Mouse (Mus musculus): ENCODE measurements around the gene Ripor3. TPM values are rescaled to one million over a fixed set of nuclear protein-coding genes. Genes with fewer than 3 reads are reported as not detected.

The Ripor3 gene
- polyA plus RNA-seq, 1 experiment from 2014 or later: 2.6 TPM

DNA sequence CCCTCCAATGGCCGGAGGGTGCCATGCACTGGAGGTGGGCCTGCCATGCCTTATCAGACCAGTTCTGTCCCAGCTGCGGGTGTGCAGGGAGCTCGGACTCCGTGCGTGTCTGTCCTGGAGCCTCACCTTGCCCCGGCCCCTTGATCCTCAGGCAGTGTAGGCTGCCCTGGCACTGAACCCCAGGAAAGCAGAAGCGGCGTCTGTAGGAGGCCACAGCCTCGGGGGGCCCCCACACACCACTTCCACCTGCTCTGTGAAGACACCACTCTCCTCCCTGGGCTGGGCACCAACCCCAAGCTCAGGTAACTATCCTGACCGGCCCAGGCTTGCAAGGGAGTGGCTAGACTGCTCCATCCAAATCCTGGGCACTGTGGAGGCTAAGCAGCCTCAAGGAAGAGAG lies 30.0 kb downstream of the Ripor3 start:
- 88% methylated on average over 10 of the region's 10 CpGs for WGBS
- Histone ChIP-seq H3K27ac (ENCODE audit: low read length) (no peak overlapping the region), H3K36me3 (ENCODE audit: insufficient read depth, low read length) (peaks cover 20% of the 10 kb centered on the region), H3K4me1 (ENCODE audit: insufficient read depth, low read length) (no peaks in the 10 kb centered on the region), H3K4me2 (replicated peaks; ENCODE audit: low read depth, low read length) (no peak overlapping the region), H3K27me3 (ENCODE audit: insufficient read depth, low read length) (no peaks in the 10 kb centered on the region), H3K9ac (replicated peaks; ENCODE audit: low read length) (no peak overlapping the region), H3K4me3 (ENCODE audit: low read length) (no peak overlapping the region), H3K9me3 (ENCODE audit: low read length) (no peaks in the 10 kb centered on the region)
- no peak for ATAC-seq (ENCODE audit: low FRiP score, low TSS enrichment)

DNA sequence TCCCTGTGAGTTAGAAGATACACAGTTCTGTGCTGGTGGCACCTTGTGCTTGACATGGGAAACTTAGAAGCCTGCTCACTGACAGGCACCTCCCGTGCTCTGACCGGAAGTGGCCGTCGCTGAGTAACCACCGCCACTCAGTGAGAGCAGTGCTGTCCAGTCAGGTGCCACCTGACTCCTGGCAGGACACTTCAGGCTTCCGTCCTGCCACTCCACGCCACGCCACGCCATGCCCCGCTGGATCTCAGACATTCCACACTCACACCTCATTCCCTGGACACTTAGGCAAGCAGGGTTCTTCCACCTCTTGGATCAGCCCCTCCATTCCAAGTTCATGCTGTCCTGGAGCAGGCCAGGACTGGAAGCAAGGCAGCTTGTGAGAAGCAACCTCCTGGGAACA lies 32.1 kb downstream of the Ripor3 start:
- Histone ChIP-seq H3K36me3 (ENCODE audit: insufficient read depth, low read length) (peaks cover 42% of the 10 kb centered on the region), H3K27me3 (ENCODE audit: insufficient read depth, low read length) (no peaks in the 10 kb centered on the region), H3K4me1 (ENCODE audit: insufficient read depth, low read length) (no peaks in the 10 kb centered on the region), H3K9me3 (ENCODE audit: low read length) (no peaks in the 10 kb centered on the region), H3K4me2 (replicated peaks; ENCODE audit: low read depth, low read length) (no peak overlapping the region), H3K4me3 (ENCODE audit: low read length) (no peak overlapping the region), H3K27ac (ENCODE audit: low read length) (no peak overlapping the region), H3K9ac (replicated peaks; ENCODE audit: low read length) (no peak overlapping the region)
- ATAC-seq (ENCODE audit: low FRiP score, low TSS enrichment): no peak
- WGBS: 76% methylated on average over 10 of the region's 10 CpGs

DNA sequence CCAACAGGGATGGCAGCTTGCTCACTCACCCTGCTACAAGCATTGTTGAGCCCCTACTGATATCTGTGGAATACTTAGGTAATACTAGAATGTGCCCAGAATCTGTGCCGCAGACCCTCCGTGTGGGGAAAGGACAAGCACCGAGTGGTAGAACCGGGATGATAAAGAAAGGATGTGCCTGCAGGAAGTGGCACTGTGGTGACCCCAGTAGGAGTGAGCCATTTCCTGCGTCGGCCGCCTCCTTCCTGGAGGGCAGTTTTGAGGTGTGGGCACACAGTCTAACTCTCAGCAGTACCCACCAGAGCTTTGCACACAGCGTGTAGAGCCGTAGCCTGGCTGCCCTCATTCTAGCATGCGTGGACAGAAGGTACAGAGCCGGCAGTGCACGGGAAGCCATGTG lies 34.7 kb downstream of the Ripor3 start:
- Histone ChIP-seq H3K4me3 (ENCODE audit: low read length) (no peak overlapping the region), H3K4me1 (ENCODE audit: insufficient read depth, low read length) (no peaks in the 10 kb centered on the region), H3K9ac (replicated peaks; ENCODE audit: low read length) (no peak overlapping the region), H3K36me3 (ENCODE audit: insufficient read depth, low read length) (peaks cover 56% of the 10 kb centered on the region), H3K27ac (ENCODE audit: low read length) (no peak overlapping the region), H3K4me2 (replicated peaks; ENCODE audit: low read depth, low read length) (no peak overlapping the region), H3K27me3 (ENCODE audit: insufficient read depth, low read length) (no peaks in the 10 kb centered on the region), H3K9me3 (ENCODE audit: low read length) (no peaks in the 10 kb centered on the region)
- ATAC-seq (ENCODE audit: low FRiP score, low TSS enrichment): no peak
- 82% methylated on average over 12 of the region's 12 CpGs for WGBS

DNA sequence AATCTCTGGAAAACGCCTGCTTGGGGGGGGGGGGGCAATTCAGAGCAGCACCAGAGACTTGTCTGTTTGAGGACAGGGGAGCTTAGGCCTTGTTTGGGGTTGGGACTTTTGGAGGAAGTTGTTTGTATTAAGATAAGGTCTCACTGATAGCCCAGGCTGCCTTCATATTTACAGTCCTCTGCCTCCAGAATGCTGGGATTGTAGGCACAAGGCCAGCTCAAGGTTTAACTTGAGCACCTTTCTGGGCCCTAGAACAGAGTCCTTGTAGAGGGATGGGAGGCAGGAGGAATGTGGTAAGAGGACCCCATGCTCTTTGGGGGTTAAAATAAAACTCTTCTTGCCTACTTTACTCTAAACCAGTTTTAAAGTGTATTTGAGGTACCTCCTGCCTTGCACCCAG lies 37.6 kb downstream of the Ripor3 start:
- no peaks in the 10 kb centered on the region for H3K27me3 ChIP-seq (ENCODE audit: insufficient read depth, low read length)
- no peaks in the 10 kb centered on the region for H3K9me3 ChIP-seq (ENCODE audit: low read length)
- no peaks in the 10 kb centered on the region for H3K4me1 ChIP-seq (ENCODE audit: insufficient read depth, low read length)
- H3K9ac ChIP-seq (replicated peaks; ENCODE audit: low read length): no peak overlapping the region
- ATAC-seq (ENCODE audit: low FRiP score, low TSS enrichment): no peak
- H3K4me3 ChIP-seq (ENCODE audit: low read length): no peak overlapping the region
- H3K4me2 ChIP-seq (replicated peaks; ENCODE audit: low read depth, low read length): no peak overlapping the region
- peaks cover 55% of the 10 kb centered on the region for H3K36me3 ChIP-seq (ENCODE audit: insufficient read depth, low read length)
- WGBS: 56% methylated on average over 1 of the region's 1 CpGs
- no peak overlapping the region for H3K27ac ChIP-seq (ENCODE audit: low read length)

DNA sequence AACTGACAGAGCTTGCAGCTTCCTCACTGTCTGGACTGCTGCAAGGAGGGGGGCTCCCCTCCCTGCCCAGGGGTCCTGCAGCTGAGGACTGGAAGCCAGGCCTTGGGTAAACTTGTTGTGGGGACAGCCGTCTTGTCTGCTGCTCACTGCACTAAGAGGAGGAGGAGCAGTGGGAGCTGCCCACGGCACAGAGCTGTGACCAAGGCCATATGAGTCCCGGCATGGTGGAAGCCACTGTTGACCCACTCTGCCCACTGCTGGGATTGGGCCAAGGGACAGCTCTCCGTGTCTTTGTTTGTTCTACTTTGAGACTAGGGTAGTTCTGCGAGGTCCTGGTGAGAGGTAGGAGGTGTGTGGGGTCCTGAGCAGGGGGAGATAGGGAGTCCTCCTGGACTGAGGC lies 38.3 kb downstream of the Ripor3 start:
- Histone ChIP-seq H3K9ac (replicated peaks; ENCODE audit: low read length) (no peak overlapping the region), H3K9me3 (ENCODE audit: low read length) (no peaks in the 10 kb centered on the region), H3K36me3 (ENCODE audit: insufficient read depth, low read length) (peaks cover 60% of the 10 kb centered on the region), H3K4me1 (ENCODE audit: insufficient read depth, low read length) (no peaks in the 10 kb centered on the region), H3K27ac (ENCODE audit: low read length) (no peak overlapping the region), H3K4me3 (ENCODE audit: low read length) (no peak overlapping the region), H3K4me2 (replicated peaks; ENCODE audit: low read depth, low read length) (no peak overlapping the region), H3K27me3 (ENCODE audit: insufficient read depth, low read length) (no peaks in the 10 kb centered on the region)
- WGBS: 65% methylated on average over 5 of the region's 5 CpGs
- no peak; the same call in 1 of the 2 replicates for ATAC-seq (ENCODE audit: low FRiP score, low TSS enrichment)

DNA sequence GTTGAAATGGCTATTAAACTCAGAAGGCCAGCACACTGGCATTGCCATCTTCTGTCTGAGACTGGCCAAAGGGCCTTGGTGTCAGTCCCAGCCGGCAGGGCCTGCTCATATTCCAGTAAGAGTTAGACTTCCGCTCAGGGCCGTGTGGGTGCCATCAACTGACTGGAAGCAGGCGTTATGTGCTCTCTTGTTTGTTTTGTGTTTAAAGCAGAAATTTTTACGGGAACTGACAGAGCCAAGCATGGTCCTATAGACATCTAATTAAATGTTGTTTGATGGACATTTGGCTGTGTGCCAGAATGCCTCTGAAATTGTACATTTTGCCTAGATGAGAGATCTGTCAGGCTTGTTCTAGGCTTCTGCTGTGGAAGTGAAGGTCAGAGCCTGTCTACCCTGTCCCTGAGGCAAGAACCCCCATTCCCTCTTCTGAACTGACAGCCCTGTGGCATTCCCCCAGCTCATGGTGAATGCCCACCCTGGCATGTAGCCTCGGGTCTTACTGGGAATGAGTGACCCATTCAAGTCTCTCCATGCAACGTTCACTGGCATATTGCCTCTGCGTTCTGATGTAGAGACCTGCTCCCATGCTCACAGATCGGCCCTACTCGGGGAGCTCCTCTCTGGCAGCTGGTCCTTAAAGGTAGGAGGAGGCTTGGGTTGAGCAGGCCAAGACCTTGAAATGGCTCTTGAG lies 40.4 kb downstream of the Ripor3 start:
- H3K9me3 ChIP-seq (ENCODE audit: low read length): no peaks in the 10 kb centered on the region
- no peak overlapping the region for H3K4me3 ChIP-seq (ENCODE audit: low read length)
- H3K4me1 ChIP-seq (ENCODE audit: insufficient read depth, low read length): no peaks in the 10 kb centered on the region
- no peak for ATAC-seq (ENCODE audit: low FRiP score, low TSS enrichment)
- no peak overlapping the region for H3K27ac ChIP-seq (ENCODE audit: low read length)
- H3K4me2 ChIP-seq (replicated peaks; ENCODE audit: low read depth, low read length): no peak overlapping the region
- WGBS: 80% methylated on average over 10 of the region's 10 CpGs
- no peaks in the 10 kb centered on the region for H3K27me3 ChIP-seq (ENCODE audit: insufficient read depth, low read length)
- peaks cover 61% of the 10 kb centered on the region for H3K36me3 ChIP-seq (ENCODE audit: insufficient read depth, low read length)
- no peak overlapping the region for H3K9ac ChIP-seq (replicated peaks; ENCODE audit: low read length)

DNA sequence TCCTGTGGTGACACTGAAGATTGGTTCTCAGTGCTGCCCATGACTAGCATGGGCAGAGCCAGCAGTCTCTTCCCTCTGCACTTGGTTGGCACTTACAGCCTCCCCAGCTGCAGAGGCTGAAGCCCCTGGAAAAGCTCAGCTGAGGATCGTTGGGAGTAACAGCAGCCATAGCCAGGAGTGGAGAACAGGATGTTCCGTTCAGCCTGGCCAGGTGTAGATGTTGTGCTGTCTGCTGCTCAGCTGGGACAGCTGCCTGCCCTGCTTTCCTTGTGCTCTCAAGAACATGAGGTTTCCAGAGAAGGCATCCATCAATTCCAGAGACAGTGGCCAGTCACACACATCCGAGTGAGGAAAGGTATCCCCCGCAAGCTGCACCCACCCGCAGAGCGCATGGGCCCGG lies 41.9 kb downstream of the Ripor3 start:
- no peak overlapping the region for H3K27ac ChIP-seq (ENCODE audit: low read length)
- no peak for ATAC-seq (ENCODE audit: low FRiP score, low TSS enrichment)
- H3K27me3 ChIP-seq (ENCODE audit: insufficient read depth, low read length): no peaks in the 10 kb centered on the region
- 89% methylated on average over 7 of the region's 7 CpGs for WGBS
- H3K4me1 ChIP-seq (ENCODE audit: insufficient read depth, low read length): no peaks in the 10 kb centered on the region
- H3K4me2 ChIP-seq (replicated peaks; ENCODE audit: low read depth, low read length): no peak overlapping the region
- no peaks in the 10 kb centered on the region for H3K9me3 ChIP-seq (ENCODE audit: low read length)
- H3K9ac ChIP-seq (replicated peaks; ENCODE audit: low read length): no peak overlapping the region
- H3K36me3 ChIP-seq (ENCODE audit: insufficient read depth, low read length): peaks cover 57% of the 10 kb centered on the region
- no peak overlapping the region for H3K4me3 ChIP-seq (ENCODE audit: low read length)

DNA sequence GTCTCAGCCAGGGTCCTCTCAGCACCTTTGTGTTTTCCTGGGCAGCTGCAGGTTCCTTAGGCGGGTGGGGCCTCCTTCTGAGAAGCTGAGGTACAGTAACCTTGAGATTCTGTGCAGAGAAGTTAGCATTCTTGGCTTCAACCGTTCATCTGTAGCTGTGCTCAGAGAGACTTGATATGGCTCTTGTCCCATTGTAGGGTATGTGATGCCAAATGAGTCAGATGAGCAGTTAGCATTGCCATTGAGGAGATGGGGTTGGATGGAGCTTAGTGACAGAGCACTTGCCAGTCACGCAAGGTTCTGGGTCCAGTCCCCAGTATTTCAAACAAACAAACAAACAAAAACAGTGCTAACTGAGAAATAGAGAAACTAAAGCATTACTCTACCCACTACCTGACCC lies 44.5 kb downstream of the Ripor3 start:
- Histone ChIP-seq H3K4me2 (replicated peaks; ENCODE audit: low read depth, low read length) (no peak overlapping the region), H3K36me3 (ENCODE audit: insufficient read depth, low read length) (peaks cover 40% of the 10 kb centered on the region), H3K9me3 (ENCODE audit: low read length) (no peaks in the 10 kb centered on the region), H3K4me1 (ENCODE audit: insufficient read depth, low read length) (no peaks in the 10 kb centered on the region), H3K27me3 (ENCODE audit: insufficient read depth, low read length) (no peaks in the 10 kb centered on the region), H3K27ac (ENCODE audit: low read length) (no peak overlapping the region), H3K9ac (replicated peaks; ENCODE audit: low read length) (no peak overlapping the region), H3K4me3 (ENCODE audit: low read length) (no peak overlapping the region)
- no peak for ATAC-seq (ENCODE audit: low FRiP score, low TSS enrichment)
- WGBS: 87% methylated on average over 3 of the region's 3 CpGs

DNA sequence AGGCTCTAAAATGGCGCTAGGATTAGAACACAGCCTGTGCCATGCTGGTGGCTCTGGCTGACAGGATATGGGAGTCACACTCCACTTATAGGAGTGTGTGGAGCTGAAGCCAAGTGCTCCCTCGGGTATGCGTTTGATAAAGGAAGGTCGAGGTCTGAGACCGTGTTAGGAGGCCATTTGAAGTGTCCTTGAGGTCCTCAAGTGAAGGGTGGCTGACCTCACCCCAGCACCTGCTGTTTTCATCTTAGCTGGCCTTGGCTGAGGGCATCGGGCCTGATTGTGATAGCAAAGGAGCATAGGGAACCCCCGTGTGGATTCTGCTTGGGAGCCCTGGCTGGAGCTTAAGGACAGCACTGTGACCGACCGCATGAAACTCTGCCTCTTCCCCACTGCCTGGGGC lies 46.1 kb downstream of the Ripor3 start:
- H3K9me3 ChIP-seq (ENCODE audit: low read length): no peaks in the 10 kb centered on the region
- WGBS: 89% methylated on average over 9 of the region's 9 CpGs
- H3K9ac ChIP-seq (replicated peaks; ENCODE audit: low read length): no peak overlapping the region
- ATAC-seq (ENCODE audit: low FRiP score, low TSS enrichment): no peak
- H3K4me2 ChIP-seq (replicated peaks; ENCODE audit: low read depth, low read length): no peak overlapping the region
- H3K27ac ChIP-seq (ENCODE audit: low read length): no peak overlapping the region
- H3K27me3 ChIP-seq (ENCODE audit: insufficient read depth, low read length): no peaks in the 10 kb centered on the region
- peaks cover 40% of the 10 kb centered on the region for H3K36me3 ChIP-seq (ENCODE audit: insufficient read depth, low read length)
- H3K4me1 ChIP-seq (ENCODE audit: insufficient read depth, low read length): peaks cover 14% of the 10 kb centered on the region
- no peak overlapping the region for H3K4me3 ChIP-seq (ENCODE audit: low read length)

DNA sequence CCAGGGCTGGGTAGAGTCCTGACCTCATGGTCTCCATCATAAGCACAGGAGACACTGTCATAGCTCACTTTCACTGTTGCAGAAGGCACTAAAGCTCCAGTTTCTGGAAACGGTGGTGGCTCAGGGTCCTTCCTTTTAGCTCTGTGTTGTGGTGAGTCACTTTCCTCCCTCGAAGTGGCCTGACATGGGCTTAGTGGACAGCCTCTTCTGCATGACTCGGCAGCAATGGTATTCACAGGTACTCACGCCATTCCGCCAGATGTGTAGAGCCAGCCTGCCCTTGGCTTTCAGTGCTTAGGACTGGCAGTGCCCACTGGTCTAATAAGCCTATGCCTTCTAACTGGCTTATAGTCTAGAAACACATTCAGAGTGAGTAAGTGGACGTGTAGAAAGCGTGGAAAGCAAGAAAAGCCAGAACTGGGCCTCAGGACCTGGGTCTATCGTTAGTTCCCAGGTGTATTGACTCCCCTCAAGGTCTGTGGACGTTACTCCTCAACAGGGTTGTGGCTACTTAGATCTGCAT lies 46.6 kb downstream of the Ripor3 start:
- no peak overlapping the region for H3K9ac ChIP-seq (replicated peaks; ENCODE audit: low read length)
- H3K4me2 ChIP-seq (replicated peaks; ENCODE audit: low read depth, low read length): no peak overlapping the region
- H3K4me3 ChIP-seq (ENCODE audit: low read length): no peak overlapping the region
- H3K36me3 ChIP-seq (ENCODE audit: insufficient read depth, low read length): peaks cover 40% of the 10 kb centered on the region
- ATAC-seq (ENCODE audit: low FRiP score, low TSS enrichment): no peak
- H3K27ac ChIP-seq (ENCODE audit: low read length): no peak overlapping the region
- peaks cover 19% of the 10 kb centered on the region for H3K4me1 ChIP-seq (ENCODE audit: insufficient read depth, low read length)
- WGBS: 84% methylated on average over 9 of the region's 9 CpGs
- no peaks in the 10 kb centered on the region for H3K27me3 ChIP-seq (ENCODE audit: insufficient read depth, low read length)
- H3K9me3 ChIP-seq (ENCODE audit: low read length): no peaks in the 10 kb centered on the region
